Mouse (Mus musculus): ENCODE data around the gene Hbb-bh1.

DNA sequence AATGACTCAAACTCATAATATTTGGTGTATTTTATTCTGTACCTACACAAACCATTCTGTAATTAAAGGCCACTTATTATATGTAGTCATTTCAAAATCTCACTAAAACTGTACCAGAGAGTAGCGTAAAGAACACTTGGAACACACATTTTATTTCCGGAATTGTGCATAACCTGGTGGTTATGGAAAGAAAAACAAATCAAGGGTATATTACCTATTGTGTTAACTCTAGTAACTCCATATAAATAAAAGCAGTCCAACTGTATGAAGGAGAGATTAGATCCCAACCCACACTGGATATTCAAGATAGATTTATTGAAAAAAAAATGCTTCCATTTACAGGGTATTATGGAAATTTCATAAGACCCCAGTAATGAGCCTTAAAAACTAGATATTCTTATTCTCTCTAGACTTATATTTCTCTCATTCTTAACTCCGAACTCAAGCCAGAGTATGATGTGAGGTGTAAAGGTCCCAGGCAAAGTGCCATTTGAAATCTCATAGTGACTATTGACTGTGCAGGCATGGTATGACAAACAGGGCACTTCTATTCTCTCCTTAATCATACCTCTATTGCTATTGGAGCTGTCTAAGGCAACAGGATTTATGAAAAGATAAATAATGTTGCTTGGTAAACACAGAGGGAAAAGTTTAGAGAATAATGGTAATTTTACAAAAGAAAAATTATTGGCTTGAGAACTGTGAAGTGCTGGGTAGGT, 17.3 kb downstream of the Hbb-bh1 start:
- TF ChIP-seq POLR2A (IDR thresholded peaks at IDR 0.05; ENCODE audit: borderline replicate concordance, extremely low read depth, insufficient read depth, insufficient read length, poor library complexity, severe bottlenecking), result no peak
- TF ChIP-seq CTCF (IDR thresholded peaks at IDR 0.05; ENCODE audit: borderline replicate concordance, extremely low read depth, insufficient read depth, insufficient read length), result no peak
